Mouse (Mus musculus): Measurements from ENCODE around the gene Ssh2.

Ssh2 gene

GRCm38 (mm10) chr11:77414141-77414839 lies 198.2 kb downstream of the Ssh2 start:
- DNase-seq: no peak

- DNase-seq: no peak
Measured at GRCm38 (mm10) chr11:77416212-77417000, 200.3 kb downstream of the Ssh2 start.

DNA sequence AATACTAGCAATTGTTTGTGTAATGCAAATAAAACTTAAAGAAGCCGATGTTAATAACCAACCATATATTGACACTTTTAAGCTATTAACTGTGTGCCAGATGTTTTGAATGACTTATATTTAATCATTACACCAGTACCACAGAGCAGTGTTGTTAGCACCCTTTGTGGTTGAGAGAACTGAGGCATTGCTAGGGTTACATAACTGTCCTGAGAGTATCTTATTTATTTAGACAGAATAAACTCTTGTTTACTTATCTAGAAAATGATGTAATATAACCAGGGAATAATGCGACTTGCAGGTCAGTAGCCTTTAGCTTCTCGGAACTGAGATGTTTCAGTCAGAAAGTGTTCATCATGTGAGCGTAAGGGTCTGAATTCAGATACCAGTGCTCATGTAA lies 201.9 kb downstream of the Ssh2 start:
- no peak for DNase-seq

- DNase-seq: no peak
Measured at GRCm38 (mm10) chr11:77423175-77423859, 207.2 kb downstream of the Ssh2 start.

- DNase-seq: no peak
Measured at GRCm38 (mm10) chr11:77428446-77428845, 212.4 kb downstream of the Ssh2 start.

DNA sequence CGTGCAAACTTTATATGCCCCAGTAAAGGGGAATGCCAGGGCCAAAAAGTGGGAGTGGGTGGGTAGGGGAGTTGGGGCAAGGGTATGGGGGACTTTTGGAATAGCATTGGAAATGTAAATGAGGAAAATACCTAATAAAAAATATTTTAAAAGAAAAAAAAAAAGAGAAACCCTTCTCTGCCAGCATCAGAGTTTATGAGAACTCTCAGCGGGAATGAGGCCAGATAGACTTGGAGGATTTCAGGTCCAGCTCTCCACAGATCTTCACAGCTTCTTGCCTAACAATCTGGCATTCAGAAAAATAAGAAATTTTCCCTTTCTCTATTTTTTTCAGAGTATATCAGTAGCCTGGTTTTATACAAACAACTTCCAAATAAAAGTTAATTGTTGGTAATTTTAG lies 220.9 kb downstream of the Ssh2 start:
- DNase-seq: no peak

DNA sequence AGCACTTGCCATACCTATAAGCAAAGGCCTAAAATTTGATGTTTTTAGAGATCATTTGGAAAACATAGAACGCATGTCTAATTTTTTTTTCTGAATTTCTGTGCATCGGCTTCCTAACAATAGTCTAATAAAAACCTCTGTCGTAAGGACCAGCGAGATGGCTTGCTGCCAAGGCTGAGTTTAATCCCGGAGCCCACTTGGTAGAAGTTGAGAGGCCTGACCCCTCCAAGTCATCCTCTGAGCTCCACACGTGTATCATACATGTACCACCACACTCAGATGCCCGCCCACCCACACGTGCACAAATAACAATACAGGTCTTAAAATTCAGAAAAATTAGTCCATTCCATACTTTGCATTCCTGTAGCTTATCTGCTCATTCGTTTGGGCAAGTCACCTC lies 224.0 kb downstream of the Ssh2 start:
- DNase-seq: no peak

GRCm38 (mm10) chr11:77441020-77441419 lies 224.9 kb downstream of the Ssh2 start:
- no peak for DNase-seq

- DNase-seq: no peak
Measured at GRCm38 (mm10) chr11:77442186-77443170, 226.4 kb downstream of the Ssh2 start.

GRCm38 (mm10) chr11:77444939-77445338 lies 228.9 kb downstream of the Ssh2 start:
- no peak for DNase-seq

- peak; percentile 47 to 63 for DNase-seq
Measured at GRCm38 (mm10) chr11:77446628-77447041, 230.5 kb downstream of the Ssh2 start.

- DNase-seq: no peak
Measured at GRCm38 (mm10) chr11:77449224-77449623, 233.1 kb downstream of the Ssh2 start.

DNA sequence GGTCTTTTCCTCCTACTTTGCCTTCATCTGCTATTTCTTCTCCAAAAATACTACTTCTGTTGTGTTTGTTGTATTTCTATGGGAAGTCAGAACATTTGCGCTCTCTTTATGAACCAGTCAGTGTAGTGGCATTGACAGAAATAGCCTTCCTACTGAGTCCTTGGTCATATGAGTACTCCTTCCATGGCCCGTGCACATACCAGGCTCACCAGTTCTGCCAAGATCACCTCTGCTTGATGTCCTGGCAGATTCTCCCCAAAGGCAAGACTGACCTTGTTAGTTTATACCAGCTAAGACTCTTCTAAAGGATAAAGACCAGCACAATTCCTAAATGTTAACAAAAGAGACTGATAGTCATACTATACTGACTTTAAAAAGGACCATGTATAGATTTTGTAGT lies 235.6 kb downstream of the Ssh2 start:
- DNase-seq: no peak

- no peak for DNase-seq
Measured at GRCm38 (mm10) chr11:77453388-77453787, 237.3 kb downstream of the Ssh2 start.

GRCm38 (mm10) chr11:77455770-77456510 lies 239.9 kb downstream of the Ssh2 start:
- no peak for DNase-seq

GRCm38 (mm10) chr11:77456866-77457265 lies 240.8 kb downstream of the Ssh2 start:
- peak; percentile 44 to 51 for DNase-seq

- no peak for DNase-seq
Measured at GRCm38 (mm10) chr11:77461856-77462255, 245.8 kb downstream of the Ssh2 start.

DNA sequence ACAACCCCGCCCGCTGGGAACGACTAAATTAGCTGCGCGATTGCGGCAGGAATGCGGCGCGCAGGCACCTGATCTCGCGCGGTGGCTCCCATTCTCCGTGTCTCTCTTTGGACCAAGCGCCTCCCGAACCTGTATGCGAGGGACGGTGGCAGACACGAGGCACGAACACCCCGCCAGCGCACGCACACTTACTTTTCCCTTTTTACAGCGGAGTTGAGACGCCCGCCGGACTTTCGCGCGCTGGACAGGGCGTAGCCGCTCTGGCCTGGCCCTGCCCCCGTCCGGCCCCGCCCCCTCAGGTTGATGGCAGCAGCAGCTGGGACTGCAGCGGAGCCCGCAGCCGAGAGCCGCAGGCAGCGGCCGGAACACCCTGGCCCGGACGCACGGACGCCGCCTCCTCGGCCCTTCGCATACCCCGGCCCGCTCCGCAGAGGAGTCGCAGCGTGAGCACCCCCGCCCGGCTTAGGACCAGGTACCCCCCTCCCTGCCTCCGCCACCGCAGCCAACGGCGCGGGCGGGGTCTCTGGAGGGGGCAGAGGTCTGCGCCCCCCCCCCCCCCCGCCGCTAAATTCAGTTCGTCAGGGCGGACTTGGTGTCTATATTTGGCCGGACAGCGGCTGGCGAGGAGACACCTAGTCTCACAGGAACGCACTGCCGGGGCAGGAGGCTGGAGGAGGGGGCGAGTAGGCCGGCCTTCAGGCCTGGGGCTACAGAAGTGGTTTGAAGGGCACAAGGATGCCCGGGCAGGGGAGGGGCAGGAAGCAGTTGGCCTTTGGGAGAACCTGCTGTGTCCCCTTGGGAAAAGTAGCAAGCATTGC lies 246.4 kb downstream of the Ssh2 start, which contains the start of gene Coro6:
Gene Coro6 (plus strand): TSS at position 129 of the 818 bp plus-strand sequence.
- peak; percentile 45 to 54 for DNase-seq

DNA sequence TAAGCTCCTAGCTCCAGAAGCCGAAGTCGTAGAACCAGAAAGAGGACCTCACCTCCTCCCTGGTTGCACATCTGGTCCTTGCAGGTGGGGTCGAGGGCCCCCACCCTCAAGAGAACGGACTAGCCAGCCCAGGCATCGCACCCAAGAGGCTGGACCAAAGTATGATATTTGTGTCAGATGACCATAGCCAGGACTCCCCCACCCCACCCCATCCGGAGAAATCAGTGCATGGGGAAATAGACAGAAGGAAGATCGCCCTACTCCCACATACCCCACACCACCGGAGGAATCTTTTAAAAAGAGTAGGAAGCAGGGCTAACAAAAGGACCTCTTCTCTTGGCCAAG lies 247.0 kb downstream of the Ssh2 start:
- no peak for DNase-seq

- DNase-seq: no peak
Measured at GRCm38 (mm10) chr11:77463786-77464185, 247.7 kb downstream of the Ssh2 start.

DNA sequence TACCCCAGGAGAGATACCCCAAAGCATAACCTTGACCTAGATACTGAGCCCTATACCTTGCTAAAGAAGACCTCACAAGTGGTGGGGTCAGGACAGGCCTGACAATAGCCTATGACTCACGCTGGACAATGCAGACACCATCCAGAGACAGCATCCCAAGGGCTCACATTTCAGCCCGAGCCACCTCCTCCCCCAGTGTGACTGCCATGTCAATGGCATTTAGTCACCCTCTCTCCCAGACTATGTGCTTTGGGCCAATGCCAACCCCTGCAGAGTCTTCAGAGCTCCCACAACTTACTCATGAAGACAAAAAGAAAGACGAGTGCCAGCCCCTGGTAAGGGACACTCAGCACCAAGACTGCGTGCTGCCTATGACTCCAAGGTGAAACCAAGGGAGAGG lies 248.6 kb downstream of the Ssh2 start:
- no peak for DNase-seq

Measured in cerebellum, postnatal 36 days (tissue).